Mouse (Mus musculus): ENCODE measurements at regions not wholly inside any gene's neighbourhood (a gene's known extent, or its start where the extent isn't known, plus 50 kb on each side); places are given as distances from the start of the nearest gene placed in this dataset.

GRCm38 (mm10) chr16:76821261-76821660, 192.2 kb upstream of the Usp25 start:
- Histone ChIP-seq H3K27ac (no peak overlapping the region), H3K9ac (no peak overlapping the region), H3K9me3 (peaks cover 8% of the 10 kb centered on the region; the same call in 1 of the 2 replicates), H3K4me1 (replicated peaks) (no peaks in the 10 kb centered on the region), H3K36me3 (no peaks in the 10 kb centered on the region), H3K4me2 (no peak overlapping the region), H3K4me3 (no peak overlapping the region), H3K27me3 (no peaks in the 10 kb centered on the region)
- WGBS: 92% methylated on average over 10 of the region's 10 CpGs
- no peak for ATAC-seq (ENCODE audit: low FRiP score)

GRCm38 (mm10) chr16:76816056-76816885, 197.2 kb upstream of the Usp25 start:
- Histone ChIP-seq H3K4me2 (no peak overlapping the region), H3K27ac (no peak overlapping the region), H3K4me3 (no peak overlapping the region), H3K9ac (no peak overlapping the region), H3K36me3 (no peaks in the 10 kb centered on the region), H3K4me1 (replicated peaks) (no peaks in the 10 kb centered on the region), H3K9me3 (no peaks in the 10 kb centered on the region), H3K27me3 (no peaks in the 10 kb centered on the region)
- 93% methylated on average over 17 of the region's 17 CpGs for WGBS
- ATAC-seq (ENCODE audit: low FRiP score): no peak

GRCm38 (mm10) chr16:76803725-76804124, 209.8 kb upstream of the Usp25 start:
- Histone ChIP-seq H3K27ac (no peak overlapping the region), H3K9me3 (no peaks in the 10 kb centered on the region), H3K36me3 (no peaks in the 10 kb centered on the region), H3K4me1 (replicated peaks) (no peaks in the 10 kb centered on the region), H3K4me3 (no peak overlapping the region), H3K9ac (no peak overlapping the region), H3K27me3 (no peaks in the 10 kb centered on the region), H3K4me2 (no peak overlapping the region)
- ATAC-seq (ENCODE audit: low FRiP score): no peak
- WGBS: 29% methylated on average over 3 of the region's 3 CpGs

GRCm38 (mm10) chr16:76786405-76787155, 226.9 kb upstream of the Usp25 start:
- Histone ChIP-seq H3K27ac (no peak overlapping the region), H3K36me3 (no peaks in the 10 kb centered on the region), H3K4me3 (no peak overlapping the region), H3K9ac (no peak overlapping the region), H3K27me3 (no peaks in the 10 kb centered on the region), H3K4me1 (replicated peaks) (no peaks in the 10 kb centered on the region), H3K4me2 (no peak overlapping the region), H3K9me3 (no peaks in the 10 kb centered on the region)
- no peak for ATAC-seq (ENCODE audit: low FRiP score)
- WGBS: 77% methylated on average over 6 of the region's 6 CpGs

- no peak overlapping the region for H3K9ac ChIP-seq
- no peak for ATAC-seq (ENCODE audit: low FRiP score)
- H3K4me3 ChIP-seq: no peak overlapping the region
- no peaks in the 10 kb centered on the region for H3K27me3 ChIP-seq
- H3K27ac ChIP-seq: no peak overlapping the region
- no peak overlapping the region for H3K4me2 ChIP-seq
- 74% methylated on average over 5 of the region's 5 CpGs for WGBS
- H3K36me3 ChIP-seq: no peaks in the 10 kb centered on the region
- no peaks in the 10 kb centered on the region for H3K9me3 ChIP-seq
- no peaks in the 10 kb centered on the region for H3K4me1 ChIP-seq (replicated peaks)
Observed at GRCm38 (mm10) chr16:76782656-76783055, 230.8 kb upstream of the Usp25 start.

GRCm38 (mm10) chr16:76775790-76776189, 237.7 kb upstream of the Usp25 start:
- no peak overlapping the region for H3K4me2 ChIP-seq
- H3K4me3 ChIP-seq: no peak overlapping the region
- H3K27me3 ChIP-seq: no peaks in the 10 kb centered on the region
- ATAC-seq (ENCODE audit: low FRiP score): no peak
- H3K4me1 ChIP-seq (replicated peaks): no peaks in the 10 kb centered on the region
- no peak overlapping the region for H3K9ac ChIP-seq
- no peaks in the 10 kb centered on the region for H3K36me3 ChIP-seq
- WGBS: 60% methylated on average over 2 of the region's 2 CpGs
- H3K9me3 ChIP-seq: no peaks in the 10 kb centered on the region
- no peak overlapping the region for H3K27ac ChIP-seq

- no peaks in the 10 kb centered on the region for H3K36me3 ChIP-seq
- WGBS: 81% methylated on average over 8 of the region's 8 CpGs
Observed at GRCm38 (mm10) chr16:76774032-76774431, 239.5 kb upstream of the Usp25 start.

GRCm38 (mm10) chr16:76773466-76773865, 240.0 kb upstream of the Usp25 start:
- Histone ChIP-seq H3K4me3 (no peak overlapping the region), H3K9me3 (no peaks in the 10 kb centered on the region), H3K36me3 (no peaks in the 10 kb centered on the region), H3K27me3 (no peaks in the 10 kb centered on the region), H3K4me1 (replicated peaks) (no peaks in the 10 kb centered on the region), H3K9ac (no peak overlapping the region), H3K4me2 (no peak overlapping the region), H3K27ac (no peak overlapping the region)
- ATAC-seq (ENCODE audit: low FRiP score): no peak

More at GRCm38 (mm10) chr16:76774032-76774431, 239.5 kb upstream of the Usp25 start:
- no peak overlapping the region for H3K4me3 ChIP-seq
- no peak overlapping the region for H3K27ac ChIP-seq
- no peak overlapping the region for H3K9ac ChIP-seq
- no peaks in the 10 kb centered on the region for H3K4me1 ChIP-seq (replicated peaks)
- no peaks in the 10 kb centered on the region for H3K27me3 ChIP-seq
- ATAC-seq (ENCODE audit: low FRiP score): no peak
- no peak overlapping the region for H3K4me2 ChIP-seq
- H3K9me3 ChIP-seq: no peaks in the 10 kb centered on the region

GRCm38 (mm10) chr16:76768607-76769006, 244.9 kb upstream of the Usp25 start:
- Histone ChIP-seq H3K36me3 (no peaks in the 10 kb centered on the region), H3K27ac (no peak overlapping the region), H3K9me3 (no peaks in the 10 kb centered on the region), H3K4me2 (no peak overlapping the region), H3K4me1 (replicated peaks) (no peaks in the 10 kb centered on the region), H3K9ac (no peak overlapping the region), H3K27me3 (no peaks in the 10 kb centered on the region), H3K4me3 (no peak overlapping the region)
- 85% methylated on average over 9 of the region's 9 CpGs for whole genome bisulfite sequencing
- ATAC-seq (ENCODE audit: low FRiP score): no peak

GRCm38 (mm10) chr16:76766636-76767035, 246.9 kb upstream of the Usp25 start:
- Histone ChIP-seq H3K9ac (no peak overlapping the region), H3K9me3 (no peaks in the 10 kb centered on the region), H3K4me2 (no peak overlapping the region), H3K4me3 (no peak overlapping the region), H3K4me1 (replicated peaks) (no peaks in the 10 kb centered on the region), H3K27ac (no peak overlapping the region), H3K27me3 (no peaks in the 10 kb centered on the region), H3K36me3 (no peaks in the 10 kb centered on the region)
- 73% methylated on average over 3 of the region's 3 CpGs for WGBS
- no peak for ATAC-seq (ENCODE audit: low FRiP score)

- Histone ChIP-seq H3K4me1 (replicated peaks) (no peaks in the 10 kb centered on the region), H3K27me3 (no peaks in the 10 kb centered on the region), H3K27ac (no peak overlapping the region), H3K9ac (no peak overlapping the region), H3K9me3 (no peaks in the 10 kb centered on the region), H3K36me3 (no peaks in the 10 kb centered on the region), H3K4me3 (no peak overlapping the region), H3K4me2 (no peak overlapping the region)
- WGBS: 23% methylated on average over 7 of the region's 7 CpGs
- no peak for ATAC-seq (ENCODE audit: low FRiP score)
Observed at GRCm38 (mm10) chr16:76765536-76765935, 248.0 kb upstream of the Usp25 start.

- Histone ChIP-seq H3K27me3 (no peaks in the 10 kb centered on the region), H3K9ac (no peak overlapping the region), H3K4me2 (no peak overlapping the region), H3K4me1 (replicated peaks) (no peaks in the 10 kb centered on the region), H3K9me3 (no peaks in the 10 kb centered on the region), H3K27ac (no peak overlapping the region), H3K36me3 (no peaks in the 10 kb centered on the region), H3K4me3 (no peak overlapping the region)
- no peak for ATAC-seq (ENCODE audit: low FRiP score)
- 57% methylated on average over 5 of the region's 5 CpGs for WGBS
Observed at GRCm38 (mm10) chr16:76764994-76765393, 248.5 kb upstream of the Usp25 start.
